Mouse (Mus musculus) cerebellum, adult 2 months (tissue): ENCODE results near the gene Cars2.
A peak's percentile ranks its signal among the peaks of the same experiment; 100 is the strongest.

ENCODE experiments used
- CTCF ChIP-seq: fragments of 200-500 bp; IDR thresholded peaks from 2 replicates; pipeline ENCODE4 v1.5.1; 2011; ENCODE audit warnings: low read depth, mild to moderate bottlenecking, control low read depth, low read length, moderate library complexity, borderline replicate concordance; ENCODE audit not compliant: insufficient read depth
- POLR2A ChIP-seq: fragments of 200-500 bp; IDR thresholded peaks from 2 replicates; pipeline ENCODE4 v1.6.1; 2011; ENCODE audit warnings: low read length, control low read depth, borderline replicate concordance; ENCODE audit not compliant: insufficient read depth

DNA sequence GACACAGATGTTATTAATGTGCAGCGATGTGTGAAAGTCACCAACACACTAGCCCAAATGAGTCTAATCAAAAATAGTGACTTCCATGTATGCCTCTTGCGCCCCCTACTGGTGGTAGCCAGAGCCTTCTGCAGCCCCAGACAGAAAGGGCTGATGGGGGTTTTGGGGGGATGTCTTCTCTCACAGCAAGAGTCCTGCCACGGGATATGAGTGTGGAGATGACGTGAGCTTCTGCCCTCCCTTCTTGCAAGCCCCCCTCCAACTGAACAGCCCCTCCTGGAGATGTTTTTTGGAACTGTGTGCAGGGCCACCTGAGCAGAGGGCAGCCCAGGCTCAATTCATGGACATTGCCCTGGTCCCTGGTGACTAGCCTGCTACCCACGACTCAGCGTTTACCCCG, 64.4 kb downstream of the Cars2 start:
- TF ChIP-seq POLR2A (no peak), CTCF (peak; percentile 77)
